In genomic region chr2:139589905-139590304, GRCm38 (mm10) we compare ENCODE assay signal across 8 mouse cellular contexts.
A peak's percentile ranks its signal among the peaks of the same experiment; 100 is the strongest.
DNase-seq lines count a peak whose midpoint lies in the region; ATAC-seq and TF ChIP-seq lines count a peak whose summit lies in the region.
"Had no signal": no experiment of that assay in that cellular context is flagged by ENCODE, and none has a peak within 500 bp of the region (broad histone marks: within the 10 kb centered on the region; RNA-seq: fewer than 3 reads in every experiment).

No protein-coding gene starts in this region.

- H3K4me3 ChIP-seq in liver, embryonic 12.5 days, result no peak overlapping the region
- no peak overlapping the region for H3K4me3 ChIP-seq in hindbrain, postnatal 0 days (ENCODE audit: low read length)
- no peak overlapping the region for H3K4me3 ChIP-seq in limb, embryonic 12.5 days (replicated peaks)
- H3K4me3 ChIP-seq: midbrain, embryonic 12.5 days had no signal

- H3K9me3 ChIP-seq in liver, embryonic 12.5 days (replicated peaks), result no peaks in the 10 kb centered on the region
- H3K9me3 ChIP-seq in hindbrain, postnatal 0 days (ENCODE audit: low read length), result no peaks in the 10 kb centered on the region
- no peaks in the 10 kb centered on the region for H3K9me3 ChIP-seq in limb, embryonic 12.5 days
- H3K9me3 ChIP-seq: midbrain, embryonic 12.5 days had no signal

- no peak for ATAC-seq in liver, embryonic 12.5 days
- ATAC-seq in hindbrain, postnatal 0 days, result peak; percentile 56; the same call in 1 of the 2 replicates
- ATAC-seq in limb, embryonic 12.5 days (ENCODE audit: insufficient number of reproducible peaks, insufficient read depth, low FRiP score, low TSS enrichment, low read depth), result 0 out of 2 replicates have a peak, but pooled peaks have one; percentile 26

- WGBS in liver, embryonic 12.5 days (ENCODE audit: insufficient replicate concordance), result 29% methylated on average over 4 of the region's 4 CpGs
- WGBS in hindbrain, postnatal 0 days, result 49% methylated on average over 4 of the region's 4 CpGs
- WGBS in limb, embryonic 12.5 days, result 43% methylated on average over 4 of the region's 4 CpGs

- H3K4me2 ChIP-seq in liver, embryonic 12.5 days, result no peak overlapping the region
- H3K4me2 ChIP-seq in hindbrain, postnatal 0 days (ENCODE audit: low read depth, low read length), result no peak overlapping the region
- no peak overlapping the region for H3K4me2 ChIP-seq in limb, embryonic 12.5 days
- H3K4me2 ChIP-seq: midbrain, embryonic 12.5 days had no signal

- H3K27me3 ChIP-seq in liver, embryonic 12.5 days (replicated peaks), result no peaks in the 10 kb centered on the region
- no peaks in the 10 kb centered on the region for H3K27me3 ChIP-seq in hindbrain, postnatal 0 days (ENCODE audit: insufficient read depth, low read length)
- H3K27me3 ChIP-seq in limb, embryonic 12.5 days, result no peaks in the 10 kb centered on the region
- H3K27me3 ChIP-seq: midbrain, embryonic 12.5 days had no signal

- no peaks in the 10 kb centered on the region for H3K36me3 ChIP-seq in liver, embryonic 12.5 days
- H3K36me3 ChIP-seq in hindbrain, postnatal 0 days (ENCODE audit: insufficient read depth, low read length), result no peaks in the 10 kb centered on the region
- no peaks in the 10 kb centered on the region for H3K36me3 ChIP-seq in limb, embryonic 12.5 days
- H3K36me3 ChIP-seq: midbrain, embryonic 12.5 days had no signal

- DNase-seq in liver (peak; percentile 39), R1 (ENCODE audit: low read depth, low spot score) (peak; percentile 70)
- DNase-seq in c-Kit-positive CD71-positive TER-119-negative erythroid progenitor cells, embryonic 14.5 days (ENCODE audit: low read depth), result peak; percentile 13
- DNase-seq in hindbrain, postnatal 0 days (ENCODE audit: low spot score), result peak; percentile 66
- DNase-seq in right cerebral cortex, postnatal 36 days (ENCODE audit: low spot score in 2 of 2), result peak; percentile 13 to 21

- no peak overlapping the region for H3K27ac ChIP-seq in liver, embryonic 12.5 days
- no peak overlapping the region for H3K27ac ChIP-seq in hindbrain, postnatal 0 days
- no peak overlapping the region for H3K27ac ChIP-seq in limb, embryonic 12.5 days
- H3K27ac ChIP-seq: midbrain, embryonic 12.5 days had no signal

- peak; percentile 67 for TF ChIP-seq CTCF in hindbrain, postnatal 0 days (IDR thresholded peaks at IDR 0.05; ENCODE audit: low read depth)

- no peaks in the 10 kb centered on the region for H3K4me1 ChIP-seq in liver, embryonic 12.5 days
- H3K4me1 ChIP-seq in hindbrain, postnatal 0 days (ENCODE audit: insufficient read depth, low read length), result no peaks in the 10 kb centered on the region
- H3K4me1 ChIP-seq in limb, embryonic 12.5 days (replicated peaks), result peaks cover 10% of the 10 kb centered on the region
- H3K4me1 ChIP-seq: midbrain, embryonic 12.5 days had no signal

- no peak overlapping the region for H3K9ac ChIP-seq in liver, embryonic 12.5 days
- no peak overlapping the region for H3K9ac ChIP-seq in hindbrain, postnatal 0 days (replicated peaks; ENCODE audit: low read length)
- H3K9ac ChIP-seq in limb, embryonic 12.5 days (replicated peaks), result no peak overlapping the region
- H3K9ac ChIP-seq: midbrain, embryonic 12.5 days had no signal

Comparison
In these comparisons a context has a peak if more than half of its experiments do, and no peak if none do; other contexts are left out.
1. DNase-seq: peak in every context shown above with its lines; median percentile 70 in R1; 66 in hindbrain, postnatal 0 days; 39 in liver; 17 in right cerebral cortex, postnatal 36 days; 13 in c-Kit-positive CD71-positive TER-119-negative erythroid progenitor cells, embryonic 14.5 days.